ENCODE assay signal across 13 mouse cellular contexts in genomic region chr5:136533371-136534276, GRCm38 (mm10). TPM values are rescaled to one million over a fixed set of nuclear protein-coding genes. Genes with fewer than 3 reads are reported as not detected.
DNase-seq lines count a peak whose midpoint lies in the region; ATAC-seq and TF ChIP-seq lines count a peak whose summit lies in the region.
"Had no signal": no experiment of that assay in that cellular context is flagged by ENCODE, and none has a peak within 500 bp of the region (broad histone marks: within the 10 kb centered on the region; RNA-seq: fewer than 3 reads in every experiment).

No protein-coding gene starts in this region.

- 0 out of 2 replicates have a peak overlapping the region, but pooled peaks have one; percentile 28 for H3K27ac ChIP-seq in spleen, adult 2 months (ENCODE audit: insufficient read depth, low read length)
- H3K27ac ChIP-seq in stomach, embryonic 16.5 days (ENCODE audit: low read length) = peak overlapping the region; percentile 4; the same call in 1 of the 2 replicates
- H3K27ac ChIP-seq: hindbrain, embryonic 10.5 days had no signal

- no peak overlapping the region for H3K4me2 ChIP-seq in stomach, embryonic 16.5 days (ENCODE audit: low read depth, low read length)

- intact Hi-C loops in heart, postnatal 10 days (cut with DNase I) = no loop called here

- no peak for TF ChIP-seq CTCF in spleen, adult 2 months (IDR thresholded peaks at IDR 0.05; ENCODE audit: extremely low read depth, insufficient read depth, insufficient read length, insufficient replicate concordance)

- H3K4me1 ChIP-seq in spleen, adult 2 months (ENCODE audit: control insufficient read depth, insufficient read depth, insufficient read length) = peaks cover 19% of the 10 kb centered on the region
- peaks cover 31% of the 10 kb centered on the region for H3K4me1 ChIP-seq in stomach, embryonic 16.5 days (ENCODE audit: control insufficient read depth, insufficient read depth, low read length)

- peak; percentile 91 for DNase-seq in heart, adult 11 months
- no peak for DNase-seq in heart, postnatal 10 days
- no peak for DNase-seq in spleen, adult 2 months (ENCODE audit: low read depth in 1 of 2, low spot score in 2 of 2)
- no peak for DNase-seq in spleen, postnatal 36 days (ENCODE audit: low spot score in 2 of 2)
- DNase-seq in kidney, postnatal 10 days = peak; percentile 50
- no peak for DNase-seq in cerebellum, adult 11 months
- no peak for DNase-seq in MN1 (ENCODE audit: low spot score)
- DNase-seq: cerebellum, adult 2 months; liver; right cerebral cortex, postnatal 25 days had no signal

- 72% methylated on average over 11 of the region's 11 CpGs for WGBS in spleen, adult 2 months
- 59% methylated on average over 11 of the region's 11 CpGs for WGBS in stomach, embryonic 16.5 days

- no peak overlapping the region for H3K4me3 ChIP-seq in spleen, adult 2 months (ENCODE audit: extremely low read depth, insufficient read depth, insufficient read length)
- no peak overlapping the region for H3K4me3 ChIP-seq in stomach, embryonic 16.5 days (replicated peaks; ENCODE audit: low read length)
- H3K4me3 ChIP-seq: hindbrain, embryonic 10.5 days; megakaryocyte, embryonic 14.5 days had no signal

- no peaks in the 10 kb centered on the region for H3K36me3 ChIP-seq in spleen, adult 2 months (ENCODE audit: control insufficient read depth, insufficient read depth, low read length)
- H3K36me3 ChIP-seq in stomach, embryonic 16.5 days (ENCODE audit: control insufficient read depth, insufficient read depth, low read length) = no peaks in the 10 kb centered on the region

- TF ChIP-seq POLR2A in spleen, adult 2 months (IDR thresholded peaks at IDR 0.05; ENCODE audit: low read depth, low read length) = no peak

- no peak for ATAC-seq in stomach, embryonic 16.5 days (ENCODE audit: insufficient read depth, low FRiP score)

- no peak overlapping the region; the same call in 1 of the 2 replicates for H3K9ac ChIP-seq in stomach, embryonic 16.5 days (ENCODE audit: low read length)

- H3K27me3 ChIP-seq in spleen, adult 2 months (ENCODE audit: control insufficient read depth, insufficient read depth, low read length) = no peaks in the 10 kb centered on the region
- H3K27me3 ChIP-seq in stomach, embryonic 16.5 days (ENCODE audit: control insufficient read depth, insufficient read depth, low read length) = no peaks in the 10 kb centered on the region
- H3K27me3 ChIP-seq: megakaryocyte, embryonic 14.5 days had no signal

- no peaks in the 10 kb centered on the region for H3K9me3 ChIP-seq in stomach, embryonic 16.5 days (replicated peaks; ENCODE audit: control insufficient read depth, low read length)
- H3K9me3 ChIP-seq: hindbrain, embryonic 10.5 days; megakaryocyte, embryonic 14.5 days had no signal

RNA-seq across cellular contexts. Expression of gene Cux1, which starts 33.7 kb away (rescaled TPM):
- 100 to 1,000 TPM; 113 to 119 TPM for total RNA-seq in heart, postnatal 10 days (2021)
- polyA plus RNA-seq in spleen, adult 2 months (2012; rRNA removed) = 24.7 and 28.4 TPM in 2 replicates
- polyA plus RNA-seq in stomach, embryonic 16.5 days (2015; fragmentation: Nextera tagmentation; extraction: Ambion mirVana) = 76.1 and 77.7 TPM in 2 replicates

Comparison
In these comparisons a context has a peak if more than half of its experiments do, and no peak if none do; other contexts are left out.
1. DNase-seq: peak in heart, adult 11 months (single experiment) and kidney, postnatal 10 days (single experiment); none in heart, postnatal 10 days (0 of 2), spleen, adult 2 months (0 of 2), spleen, postnatal 36 days (0 of 2), cerebellum, adult 11 months (single experiment) and MN1 (single experiment).